Mouse (Mus musculus) CD4-positive, CD25-positive, alpha-beta regulatory T cell, adult 4 months (primary cell): Measurements from ENCODE around the gene Dus2. TPM values are rescaled to one million over a fixed set of nuclear protein-coding genes. Genes with fewer than 3 reads are reported as not detected.
"Not testable (repeated sequence)": the region's sequence is repeated elsewhere in the genome, so short reads cannot be mapped to it uniquely, and the experiment has no call there.

Source experiments
- ATAC-seq: one replicate; pipeline ENCODE4 v1.8.0; 2017
- polyA plus RNA-seq, 2 experiments: library from polyadenylated mRNA; unstranded; fragments of 100-300 nt; shearing (Covaris generic); gene quantifications; one replicate each; pipeline ENCODE4 v1.2.1; 2017

Dus2 gene
- 10 to 100 TPM; 24.3 to 30.5 TPM for polyA plus RNA-seq

DNA sequence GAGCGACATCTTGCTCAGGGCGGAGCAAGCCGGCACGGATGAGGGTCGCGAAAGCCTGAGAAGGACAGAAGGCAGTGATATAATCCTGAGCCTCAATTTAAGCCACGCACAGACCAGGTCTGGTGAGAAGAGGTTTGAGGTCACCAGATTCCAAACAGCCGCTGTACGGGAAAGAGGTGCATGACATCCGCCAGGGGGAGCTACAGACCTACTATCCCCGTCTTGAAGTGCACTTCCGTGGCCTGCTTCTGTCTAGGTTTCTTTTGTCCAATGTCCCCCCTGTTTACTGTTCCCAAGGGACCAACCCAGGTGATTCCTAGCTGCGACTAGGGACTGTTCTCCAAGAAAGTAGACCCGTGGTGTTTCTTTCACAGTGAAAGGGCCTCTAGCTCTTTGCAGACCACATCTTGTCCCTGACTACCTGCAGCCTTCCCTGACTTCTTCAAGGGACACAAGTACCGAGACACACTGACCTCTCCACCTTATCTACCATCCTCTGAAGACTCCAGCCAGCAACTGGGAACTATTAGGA is at the start of gene Dus2:
Gene Dus2 (plus strand): TSS at position 482 of the 532 bp plus-strand sequence.
- peak; percentile 85 for ATAC-seq

DNA sequence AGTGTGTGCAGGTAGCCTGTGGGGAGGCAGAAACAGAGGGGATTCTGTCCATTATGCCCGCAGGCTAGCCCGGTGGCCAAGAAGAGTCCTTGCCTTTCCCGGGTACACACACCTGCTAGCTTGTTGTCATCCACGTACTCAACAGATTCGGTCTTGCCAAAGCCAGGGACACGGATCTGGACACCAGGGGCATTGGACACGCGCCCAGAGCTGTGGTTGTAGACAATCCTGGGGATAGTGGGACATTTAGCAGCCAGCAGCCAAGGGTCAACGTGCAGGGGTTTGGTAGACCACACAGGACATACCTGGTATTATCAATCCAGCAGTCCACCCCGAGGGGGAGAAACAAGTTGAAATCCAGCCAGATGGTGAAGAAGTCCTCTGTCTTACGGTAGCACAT is 49.1 kb upstream of the Dus2 start:
- ATAC-seq: no peak

DNA sequence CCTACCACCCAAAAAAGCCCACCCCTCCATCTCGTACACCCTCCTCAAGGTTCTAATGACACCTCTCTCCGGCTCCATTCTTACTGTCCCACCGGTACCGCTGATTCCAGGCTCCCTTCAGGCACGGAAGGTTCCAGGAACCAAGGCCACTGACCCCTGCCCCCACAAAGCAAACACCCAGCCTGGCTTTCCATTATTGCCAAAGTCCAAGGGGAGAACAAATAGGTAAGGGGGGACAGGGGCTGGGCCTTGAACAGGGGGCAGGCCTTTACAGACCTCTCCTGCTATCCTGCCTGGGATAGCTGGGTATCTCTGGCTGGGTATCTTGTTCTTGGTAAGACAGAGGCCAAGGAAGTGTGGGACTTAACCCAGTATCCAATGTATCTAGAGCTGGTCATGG is 48.6 kb upstream of the Dus2 start:
- no peak for ATAC-seq

DNA sequence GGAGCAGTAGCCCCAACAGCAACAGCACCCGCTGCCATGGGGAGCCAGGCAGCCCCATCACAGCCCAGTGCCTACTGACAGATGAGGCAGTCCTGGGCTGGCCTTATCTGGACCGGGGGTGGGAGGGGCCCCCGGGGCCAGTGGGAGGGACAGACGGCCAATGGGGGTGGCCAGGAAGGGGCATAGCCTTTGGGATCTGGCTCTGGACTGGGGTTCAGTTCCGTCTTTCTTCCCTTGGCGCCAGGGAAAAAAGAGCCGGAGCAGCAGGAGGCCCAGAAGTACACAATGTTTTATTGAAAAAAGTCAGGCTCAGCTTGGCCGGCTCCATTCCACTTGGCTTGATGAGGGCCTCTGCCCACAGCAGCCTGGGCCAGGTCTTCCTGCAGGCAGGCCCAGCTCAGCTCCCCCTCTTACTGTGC is 47.8 kb upstream of the Dus2 start, which contains the start of gene Lcat:
Gene Lcat (minus strand): TSS at position 62 of the 419 bp plus-strand sequence.
- no peak for ATAC-seq

DNA sequence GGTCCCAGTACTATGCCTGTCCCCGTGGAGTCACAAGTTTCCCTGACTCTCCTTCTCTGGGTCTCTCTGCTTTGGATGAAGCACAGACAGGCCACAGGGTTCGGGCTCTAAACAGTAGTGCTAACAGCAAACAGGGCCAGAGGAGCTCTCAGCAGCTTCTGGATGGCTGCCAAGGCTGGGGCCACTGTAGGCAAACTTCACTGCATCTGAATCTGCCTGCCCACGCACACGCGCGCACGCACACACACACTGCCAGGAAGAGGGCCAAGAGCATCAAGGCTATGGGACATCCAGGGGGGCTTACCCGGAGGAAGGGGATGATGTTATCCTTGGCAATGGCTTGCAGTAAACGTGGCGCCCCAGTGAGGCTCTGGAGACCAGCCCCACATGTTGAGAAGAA is 41.8 kb upstream of the Dus2 start:
- ATAC-seq: no peak

DNA sequence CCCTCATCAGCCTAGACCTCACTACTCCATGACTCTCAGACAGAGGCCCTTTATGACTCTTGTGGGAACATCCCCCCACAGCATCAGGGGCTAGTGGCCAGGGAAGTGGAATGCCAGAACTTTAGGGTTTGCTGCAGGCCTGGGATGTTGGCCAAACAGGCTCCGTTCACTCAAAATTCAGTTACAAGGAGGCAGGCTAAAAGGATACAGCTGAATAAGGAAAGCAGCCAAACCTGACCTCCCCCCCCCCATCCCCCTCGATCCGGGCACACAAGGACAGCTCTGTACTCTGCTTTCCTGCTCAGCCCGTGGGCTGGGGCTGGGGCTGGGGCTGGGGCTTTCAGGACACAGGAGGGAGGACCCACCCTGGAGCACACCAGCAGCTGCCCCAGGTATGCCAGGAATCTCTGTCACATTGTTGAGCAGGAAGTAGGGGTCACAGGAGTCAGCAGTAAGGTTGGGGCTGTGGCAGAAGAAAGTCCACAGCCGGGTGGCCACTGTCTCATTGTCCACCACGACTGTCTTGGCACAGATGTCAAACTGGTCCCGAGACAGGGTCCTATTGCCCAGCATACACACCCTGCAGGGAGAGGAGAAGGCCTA is 40.0 kb upstream of the Dus2 start:
- no peak for ATAC-seq

GRCm38 (mm10) chr8:105956556-105956955 is 34.6 kb upstream of the Dus2 start:
- no peak for ATAC-seq

- ATAC-seq: no peak
Measured at GRCm38 (mm10) chr8:105957813-105958212, 33.3 kb upstream of the Dus2 start.

DNA sequence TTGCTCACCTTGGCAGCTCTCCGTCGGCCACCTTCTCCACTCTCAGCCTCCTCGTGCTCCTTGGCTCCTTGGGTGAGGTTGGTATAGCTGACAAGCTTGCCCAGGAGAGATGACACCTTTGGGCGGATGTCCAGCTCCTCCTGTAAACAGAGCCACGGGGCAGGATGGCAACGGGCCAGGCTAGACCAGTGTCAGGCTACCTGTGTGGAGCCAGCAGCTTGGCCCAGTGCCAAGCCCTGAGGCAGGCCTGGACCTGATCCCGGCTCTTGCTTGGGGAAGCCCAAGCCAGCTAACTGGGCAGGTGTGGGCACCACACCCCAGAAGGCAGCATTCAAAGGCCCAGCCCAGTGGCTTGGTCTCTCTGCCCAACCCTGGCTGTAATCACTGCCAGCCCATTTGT is 31.8 kb upstream of the Dus2 start:
- ATAC-seq: no peak

GRCm38 (mm10) chr8:105961101-105961500 is 30.0 kb upstream of the Dus2 start:
- ATAC-seq: no peak

GRCm38 (mm10) chr8:105961536-105961935 is 29.6 kb upstream of the Dus2 start:
- ATAC-seq: no peak

DNA sequence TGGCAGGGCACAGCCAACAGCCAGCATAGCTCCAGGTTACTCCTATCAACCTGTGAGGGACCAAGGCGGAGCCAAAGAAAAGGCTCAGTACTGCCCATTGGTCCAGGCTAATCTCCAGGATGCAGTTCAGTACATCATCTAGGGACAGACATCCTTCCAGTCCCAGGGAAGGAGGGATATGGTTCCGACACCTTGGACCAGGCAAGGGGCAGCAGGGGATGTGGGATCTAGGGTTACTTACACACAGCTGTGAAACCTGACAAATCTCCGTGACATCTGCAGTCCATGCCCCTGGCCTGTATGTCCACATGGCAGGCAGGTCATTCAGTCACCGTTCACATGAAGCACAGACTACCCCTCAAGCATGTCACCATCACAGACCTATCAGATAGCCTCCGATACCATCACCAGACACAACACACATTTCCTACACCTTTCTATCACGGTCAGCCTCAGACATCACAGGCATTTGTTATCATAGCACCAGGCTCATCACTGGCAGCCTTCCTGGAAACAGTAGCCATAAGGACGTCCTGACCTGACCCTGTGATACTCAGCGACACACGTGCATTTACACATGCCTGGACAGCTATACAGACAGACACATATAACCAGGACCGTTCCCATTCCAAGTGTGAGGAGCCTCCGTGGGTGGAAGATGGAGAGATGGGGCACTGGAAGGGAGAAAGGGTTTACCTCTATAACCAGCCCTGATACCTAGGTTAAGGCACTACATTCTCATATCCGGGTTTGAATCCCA is 26.5 kb upstream of the Dus2 start:
- ATAC-seq: no peak

DNA sequence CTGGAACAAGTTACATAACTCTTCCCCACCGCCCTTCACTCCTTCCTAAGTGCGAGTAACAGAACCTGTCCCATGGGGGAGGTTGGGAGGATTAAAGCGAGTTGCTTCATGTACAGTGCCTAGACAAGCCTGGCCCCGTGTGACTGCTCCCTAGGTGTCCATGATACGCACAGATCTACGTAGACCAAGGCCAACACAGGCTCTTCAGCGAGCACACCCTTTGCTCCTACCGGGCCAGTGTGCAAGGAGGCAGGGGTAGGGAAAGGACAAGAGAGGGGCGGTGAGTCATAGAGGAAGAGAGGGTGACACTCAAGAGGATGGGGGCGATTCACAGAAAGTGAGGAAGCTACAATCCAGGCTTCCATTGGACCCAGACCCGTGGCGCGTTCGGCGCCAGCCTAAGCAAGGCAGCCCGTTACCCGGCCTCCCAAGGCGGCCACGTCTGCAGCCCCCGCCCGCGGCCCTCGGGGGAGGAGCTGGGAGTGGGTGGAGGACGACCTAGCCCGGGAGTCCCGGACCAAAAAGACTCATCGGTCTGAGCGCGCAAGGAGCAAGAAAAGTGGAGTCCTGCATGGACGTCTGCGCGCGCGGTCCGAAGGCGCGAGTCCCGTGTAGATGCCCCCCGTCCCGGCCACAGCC is 25.8 kb upstream of the Dus2 start:
- peak; percentile 76 for ATAC-seq

DNA sequence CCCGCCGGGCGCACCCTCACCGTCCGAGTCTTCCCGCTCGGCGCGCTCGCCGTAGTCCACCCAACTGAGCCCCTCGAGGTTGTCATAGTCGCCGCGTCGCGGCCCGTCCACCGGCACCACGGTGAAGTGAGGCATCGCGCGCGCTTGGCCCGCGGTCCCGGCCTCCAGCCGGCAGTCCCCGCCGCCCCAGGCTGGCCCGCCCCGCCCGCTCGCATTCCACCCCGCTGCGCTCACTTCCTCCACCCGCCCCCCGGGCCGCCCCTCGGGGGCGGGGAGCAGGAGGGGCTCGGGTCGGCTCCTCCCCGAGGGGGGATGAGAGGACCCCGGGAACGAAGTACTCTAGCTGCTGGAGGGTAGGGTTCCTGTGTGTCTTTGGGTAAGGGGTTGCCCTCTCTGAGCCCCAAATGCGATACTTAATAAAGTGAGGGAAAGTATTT is 25.2 kb upstream of the Dus2 start, which contains the start of gene Slc12a4:
Gene Slc12a4 (minus strand): TSS at position 193 of the 437 bp plus-strand sequence.
- peak; percentile 83 for ATAC-seq

GRCm38 (mm10) chr8:105966692-105967311 is 24.3 kb upstream of the Dus2 start:
- ATAC-seq: no peak

DNA sequence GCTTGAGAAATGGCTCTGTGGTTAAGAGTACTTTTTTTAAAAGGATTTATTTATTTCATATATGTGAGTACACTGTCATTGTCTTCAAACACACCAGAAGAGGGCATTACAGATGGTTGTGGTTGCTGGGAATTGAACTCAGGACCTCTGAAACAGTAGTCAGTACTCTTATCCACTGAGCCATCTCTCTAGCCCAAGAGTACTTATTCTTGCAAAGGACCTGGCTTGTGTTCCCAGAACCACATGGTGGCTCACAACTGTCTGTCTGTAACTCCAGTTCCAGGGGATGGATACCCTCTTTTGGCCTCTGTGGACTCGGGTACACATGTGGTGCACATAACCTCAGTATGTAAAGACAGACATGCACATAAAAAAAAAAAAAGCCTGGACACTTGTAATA is 21.8 kb upstream of the Dus2 start:
- no peak for ATAC-seq

- ATAC-seq: no peak
Measured at GRCm38 (mm10) chr8:105971019-105971720, 20.0 kb upstream of the Dus2 start.

GRCm38 (mm10) chr8:105975363-105975762 is 15.8 kb upstream of the Dus2 start:
- no peak for ATAC-seq

GRCm38 (mm10) chr8:105979325-105979724 is 11.8 kb upstream of the Dus2 start, which contains the start of gene Dpep3:
Gene Dpep3 (minus strand): TSS chr8:105979429.
- no peak for ATAC-seq

DNA sequence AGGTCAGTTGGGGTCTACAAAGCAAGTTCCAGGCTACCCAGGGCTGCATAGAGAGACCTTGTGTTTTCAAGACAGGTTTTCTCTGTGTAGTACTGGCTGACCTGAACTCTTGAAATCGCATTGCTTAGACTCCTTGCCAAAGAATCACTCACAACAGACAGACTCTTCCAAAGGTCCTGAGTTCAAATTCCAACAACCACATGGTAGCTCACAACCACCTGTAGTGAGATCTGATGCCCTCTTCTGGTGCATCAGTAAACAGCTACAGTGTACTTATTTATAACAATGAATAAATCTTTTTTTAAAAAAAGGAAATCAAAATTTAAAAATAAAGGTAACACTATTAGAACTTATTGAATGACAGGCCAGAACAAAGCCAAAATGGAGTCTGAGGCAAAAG is 10.0 kb upstream of the Dus2 start:
- no peak for ATAC-seq

- not testable (repeated sequence) for ATAC-seq
Measured at GRCm38 (mm10) chr8:105983406-105983805, 7.7 kb upstream of the Dus2 start.

DNA sequence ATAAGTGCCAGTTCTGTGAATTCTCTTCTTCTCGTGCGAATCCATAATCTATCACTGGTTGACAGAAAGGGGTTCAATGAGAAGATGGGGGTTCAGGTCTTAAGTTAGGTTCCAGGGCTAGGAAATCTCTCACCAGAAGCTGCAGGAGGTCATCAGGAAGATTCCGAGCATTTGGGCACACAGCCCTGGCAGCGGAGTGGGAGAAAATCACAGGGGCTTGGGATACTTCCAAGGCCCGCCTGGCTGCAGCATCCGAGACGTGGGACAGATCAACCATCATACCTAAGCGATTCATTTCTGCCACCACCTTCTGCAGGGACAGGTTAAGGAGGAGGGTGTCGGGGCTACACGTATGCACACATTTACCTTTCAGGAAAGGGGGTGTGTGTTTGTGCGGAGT is 2.6 kb upstream of the Dus2 start:
- no peak for ATAC-seq
